Mouse (Mus musculus) heart, postnatal 0 days (tissue): ENCODE measurements around the gene Arhgap9. TPM values are rescaled to one million over a fixed set of nuclear protein-coding genes. Genes with fewer than 3 reads are reported as not detected.

ENCODE experiments used
- ATAC-seq: fragments of 200-750 bp; cut with Nextera tagmentation; 2 replicates; pipeline ENCODE4 v1.8.0; 2017; ENCODE audit warnings: low read depth, moderate number of reproducible peaks, moderate library complexity; ENCODE audit not compliant: insufficient read depth
- DNase-seq: peaks from one replicate; pipeline ENCODE4 v3.0.0-alpha.2; 2016; ENCODE audit warnings: low spot score
- H3K27ac ChIP-seq: fragments of 300-500 bp; sonication (generic); 2 replicates; pipeline ENCODE4 v1.5.1; 2014; ENCODE audit warnings: low read depth, mild to moderate bottlenecking
- H3K27me3 ChIP-seq: fragments of 300-500 bp; sonication (generic); 2 replicates; pipeline ENCODE4 v1.6.1; 2014; ENCODE audit warnings: low read length, mixed read lengths; ENCODE audit not compliant: control insufficient read depth, insufficient read depth
- H3K36me3 ChIP-seq: fragments of 300-500 bp; sonication (generic); replicated peaks from 2 replicates; pipeline ENCODE4 v1.6.1; 2014; ENCODE audit warnings: low read length, mixed read lengths; ENCODE audit not compliant: control insufficient read depth, insufficient read depth
- H3K4me1 ChIP-seq: fragments of 300-500 bp; sonication (generic); 2 replicates; pipeline ENCODE4 v1.6.1; 2014; ENCODE audit warnings: antibody characterized with exemption; ENCODE audit not compliant: control insufficient read depth, insufficient read depth
- H3K4me2 ChIP-seq: fragments of 300-500 bp; sonication (generic); 2 replicates; pipeline ENCODE4 v1.6.1; 2014; ENCODE audit warnings: low read depth, mild to moderate bottlenecking, low read length, moderate library complexity
- H3K4me3 ChIP-seq: fragments of 300-500 bp; sonication (generic); 2 replicates; pipeline ENCODE4 v1.5.1; 2014; ENCODE audit warnings: low read depth, low read length
- H3K9ac ChIP-seq: fragments of 300-500 bp; sonication (generic); replicated peaks from 2 replicates; pipeline ENCODE4 v1.6.1; 2014; ENCODE audit warnings: low read depth, low read length, mixed read lengths
- H3K9me3 ChIP-seq: fragments of 300-500 bp; sonication (generic); replicated peaks from 2 replicates; pipeline ENCODE4 v1.6.1; 2016; ENCODE audit warnings: low read length; ENCODE audit not compliant: control insufficient read depth
- CTCF ChIP-seq: IDR thresholded peaks from 2 replicates; pipeline ENCODE4 v1.5.1; 2016; ENCODE audit warnings: antibody characterized with exemption, control low read depth, low read depth
- EP300 ChIP-seq: IDR thresholded peaks from 2 replicates; pipeline ENCODE4 v1.6.1; 2016; ENCODE audit warnings: antibody characterized with exemption, low read depth
- WGBS: fragments of 180-500 bp; shearing (Covaris S2); extraction: QIAGEN DNeasy Blood & Tissue Kit; methylation state at CpG from one replicate; pipeline ENCODE4 v1.1.7; 2014; 5-methylcytosine and 5-hydroxymethylcytosine counted together
- polyA plus RNA-seq: library from polyadenylated mRNA; unstranded; fragments of >200 nt; fragmentation: Nextera tagmentation; extraction: Ambion mirVana; gene quantifications from 2 replicates; pipeline ENCODE4 v1.2.1, GENCODE M21; 2015
- total RNA-seq: library from RNA; depleted of rRNA; stranded (reverse); fragments of >200 nt; gene quantifications from 2 replicates; pipeline ENCODE4 v1.2.3, GENCODE M21; 2014; ENCODE audit warnings: low replicate concordance

The Arhgap9 gene
- total and polyA plus RNA-seq, 2 experiments from 2014 or later: 0.73 to 1.8 TPM

- TF ChIP-seq EP300: no peak
- peak; percentile 94 for TF ChIP-seq CTCF
- Histone ChIP-seq H3K27me3 (peaks cover 30% of the 10 kb centered on the region), H3K4me3 (peak within 1 kb of the TSS; percentile 46), H3K9me3 (no peaks in the 10 kb centered on the region), H3K36me3 (no peaks in the 10 kb centered on the region), H3K4me2 (peak within 1 kb of the TSS; percentile 78), H3K9ac (0 out of 2 replicates have a peak within 1 kb of the TSS, but pooled peaks have one; percentile 8), H3K4me1 (peaks cover 3% of the 10 kb centered on the region; the same call in 1 of the 2 replicates), H3K27ac (no peak within 1 kb of the TSS)
- ATAC-seq (peak; percentile 45; the same call in 1 of the 2 replicates), DNase-seq (peak; percentile 82)
- WGBS: under 1% methylated on average over 29 of the region's 29 CpGs
Observed at GRCm38 (mm10) chr10:127341891-127342639, 20.3 kb downstream of the Arhgap9 start, which contains the start of gene Gli1. Gene Gli1 (minus strand): TSS chr10:127341974.

GRCm38 (mm10) chr10:127343029-127343428 is 21.3 kb downstream of the Arhgap9 start:
- peaks cover 3% of the 10 kb centered on the region; the same call in 1 of the 2 replicates for H3K4me1 ChIP-seq
- 66% methylated on average over 3 of the region's 3 CpGs for WGBS
- peaks cover 30% of the 10 kb centered on the region for H3K27me3 ChIP-seq
- no peak for ATAC-seq
- no peak overlapping the region for H3K4me3 ChIP-seq
- no peak for DNase-seq
- H3K9me3 ChIP-seq: no peaks in the 10 kb centered on the region
- H3K27ac ChIP-seq: no peak overlapping the region
- H3K36me3 ChIP-seq: no peaks in the 10 kb centered on the region
- no peak for TF ChIP-seq EP300
- no peak for TF ChIP-seq CTCF
- no peak overlapping the region for H3K4me2 ChIP-seq
- no peak overlapping the region for H3K9ac ChIP-seq

DNA sequence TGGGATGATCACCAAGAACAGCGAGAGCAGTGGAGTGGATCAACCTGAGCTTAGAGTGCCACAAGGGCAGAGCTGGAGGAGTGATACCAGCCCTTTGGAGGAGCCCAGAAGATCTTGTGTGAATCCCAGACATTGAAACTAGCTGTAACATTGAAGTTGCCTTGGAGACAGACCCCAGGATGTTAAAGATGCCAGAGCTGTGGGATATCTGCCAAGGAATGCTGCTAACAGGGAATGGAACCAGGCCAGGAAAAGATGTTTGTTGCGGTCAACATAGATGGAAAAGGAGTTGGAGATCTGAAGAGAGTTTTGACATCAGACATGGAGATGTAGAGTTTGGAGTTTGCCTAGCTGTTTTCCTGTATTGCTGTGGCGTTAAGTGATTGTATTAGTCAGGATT is 24.4 kb downstream of the Arhgap9 start:
- H3K9ac ChIP-seq: no peak overlapping the region
- WGBS: 58% methylated on average over 3 of the region's 3 CpGs
- H3K9me3 ChIP-seq: no peaks in the 10 kb centered on the region
- no peaks in the 10 kb centered on the region for H3K36me3 ChIP-seq
- H3K27me3 ChIP-seq: peaks cover 12% of the 10 kb centered on the region; the same call in 1 of the 2 replicates
- DNase-seq (no peak), ATAC-seq (no peak)
- no peak for TF ChIP-seq EP300
- TF ChIP-seq CTCF: no peak
- no peak overlapping the region for H3K4me3 ChIP-seq
- H3K4me2 ChIP-seq: no peak overlapping the region
- H3K27ac ChIP-seq: no peak overlapping the region
- H3K4me1 ChIP-seq: peaks cover 3% of the 10 kb centered on the region; the same call in 1 of the 2 replicates

DNA sequence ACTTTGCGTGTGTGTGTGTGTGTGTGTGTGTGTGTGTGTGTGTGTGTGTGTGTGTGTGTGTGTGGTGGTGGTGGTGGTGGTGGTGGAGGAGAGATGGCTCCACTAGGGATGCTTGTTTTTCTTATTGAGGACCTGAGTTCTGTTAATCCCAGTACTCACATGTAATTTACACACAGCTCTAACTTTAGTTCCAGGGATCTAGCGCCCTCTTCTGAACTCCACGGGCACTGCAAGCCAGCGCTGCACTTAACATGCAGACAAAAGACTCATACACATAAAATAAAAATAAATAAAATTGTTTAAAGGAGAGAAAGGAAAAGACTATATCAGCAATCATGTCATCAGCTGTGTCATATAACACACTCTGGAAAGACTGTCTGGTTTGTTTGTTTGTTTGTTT is 27.2 kb downstream of the Arhgap9 start:
- no peak overlapping the region for H3K4me2 ChIP-seq
- TF ChIP-seq CTCF (no peak), EP300 (no peak)
- ATAC-seq: no peak
- no peaks in the 10 kb centered on the region for H3K9me3 ChIP-seq
- H3K27me3 ChIP-seq: no peaks in the 10 kb centered on the region
- H3K36me3 ChIP-seq: no peaks in the 10 kb centered on the region
- WGBS: 53% methylated on average over 4 of the region's 4 CpGs
- DNase-seq: no peak
- H3K27ac ChIP-seq: no peak overlapping the region
- H3K9ac ChIP-seq: no peak overlapping the region
- H3K4me1 ChIP-seq: no peaks in the 10 kb centered on the region
- H3K4me3 ChIP-seq: no peak overlapping the region

GRCm38 (mm10) chr10:127349810-127350209 is 28.0 kb downstream of the Arhgap9 start:
- Histone ChIP-seq H3K27ac (no peak overlapping the region), H3K4me2 (no peak overlapping the region), H3K4me3 (no peak overlapping the region), H3K4me1 (0 out of 2 replicates have a peak, but pooled peaks cover 7% of the 10 kb centered on the region), H3K36me3 (no peaks in the 10 kb centered on the region), H3K9ac (no peak overlapping the region), H3K27me3 (no peaks in the 10 kb centered on the region), H3K9me3 (no peaks in the 10 kb centered on the region)
- TF ChIP-seq EP300: no peak
- TF ChIP-seq CTCF: no peak
- ATAC-seq (no peak), DNase-seq (no peak)
- WGBS: 71% methylated on average over 8 of the region's 8 CpGs
